Mouse (Mus musculus) adrenal gland, adult 2 months (tissue): ENCODE measurements around the gene Pcbp4. TPM values are rescaled to one million over a fixed set of nuclear protein-coding genes. Genes with fewer than 3 reads are reported as not detected.
A peak's percentile ranks its signal among the peaks of the same experiment; 100 is the strongest.

Experiments
- DNase-seq: peaks from one replicate; pipeline ENCODE4 v3.0.0; 2021
- polyA plus RNA-seq: library from polyadenylated mRNA; depleted of rRNA; stranded (reverse); fragments of >200 nt; gene quantifications from 2 replicates; pipeline ENCODE4 v1.2.3, GENCODE M21; 2012
- total RNA-seq, 2 experiments: library from RNA; stranded (reverse); gene quantifications; 2 replicates each; pipeline ENCODE4 v1.2.3; 2021

Pcbp4 gene
- total and polyA plus RNA-seq, 3 experiments = 17.5 to 56.4 (median 28.6) TPM

DNA sequence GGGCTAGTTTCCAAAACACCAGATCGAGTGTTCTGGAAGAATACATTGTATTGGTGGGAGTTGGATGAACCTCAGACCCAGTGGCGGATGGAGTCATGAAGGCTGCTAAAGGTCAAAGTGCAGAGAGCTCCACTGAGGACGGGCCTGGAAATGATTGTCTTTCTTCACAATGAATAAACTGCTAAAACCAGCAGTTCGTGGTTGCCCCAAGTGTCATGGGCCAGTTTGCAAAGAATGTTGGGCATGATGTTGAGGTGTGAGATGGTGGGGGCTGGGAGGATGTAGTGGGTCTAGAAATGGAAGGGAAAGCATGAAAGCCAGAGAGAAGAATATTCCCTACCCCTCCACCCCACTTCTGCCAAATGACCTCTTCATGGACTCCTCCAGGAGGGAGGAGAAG lies 8.3 kb upstream of the Pcbp4 start:
- DNase-seq = no peak

DNA sequence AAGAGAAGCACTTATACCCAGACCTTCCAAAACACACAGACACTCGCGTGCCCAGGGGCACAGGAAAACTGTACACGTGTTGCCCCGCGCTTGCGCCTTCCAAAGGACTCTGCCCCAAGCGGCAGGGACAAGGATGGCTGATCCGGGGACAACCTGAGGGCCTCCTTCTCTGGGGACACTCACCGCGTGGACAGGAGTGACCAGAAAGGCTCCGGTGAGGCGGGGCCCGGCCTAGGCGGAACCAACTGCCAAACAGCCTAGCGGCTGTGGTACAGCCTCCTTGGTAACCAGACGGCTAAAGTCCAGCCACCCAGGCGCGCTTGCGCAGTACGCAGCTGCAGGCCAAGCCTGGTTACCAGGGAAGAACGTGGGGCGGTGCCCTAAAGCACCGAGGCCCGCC lies 5.7 kb upstream of the Pcbp4 start, which contains the start of the genes Abhd14b and Abhd14a:
Abhd14b (plus strand) TSS at position 112 of the 400 bp plus-strand sequence.
Abhd14a (minus strand) TSS at position 331 of the 400 bp plus-strand sequence.
- DNase-seq = peak; percentile 98

DNA sequence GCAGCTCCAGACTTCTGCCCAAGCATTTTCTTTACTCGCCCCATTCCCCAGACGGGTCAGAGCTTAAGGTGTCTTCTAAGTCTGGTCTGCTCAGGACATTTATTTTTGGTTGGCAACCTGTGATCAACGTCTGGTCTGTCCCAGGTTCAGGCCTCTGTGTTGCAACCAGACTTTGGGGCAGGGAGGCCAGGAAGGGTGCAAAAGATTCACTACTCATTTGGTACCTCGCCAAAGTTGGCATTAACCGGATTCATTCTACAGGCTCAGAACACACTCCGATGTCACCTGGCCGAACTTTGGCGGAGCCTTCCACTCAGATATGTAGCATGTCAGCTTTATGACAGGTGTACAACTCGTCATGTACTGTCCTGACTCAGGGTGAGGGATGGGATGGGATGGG lies 5.1 kb upstream of the Pcbp4 start:
- no peak for DNase-seq

DNA sequence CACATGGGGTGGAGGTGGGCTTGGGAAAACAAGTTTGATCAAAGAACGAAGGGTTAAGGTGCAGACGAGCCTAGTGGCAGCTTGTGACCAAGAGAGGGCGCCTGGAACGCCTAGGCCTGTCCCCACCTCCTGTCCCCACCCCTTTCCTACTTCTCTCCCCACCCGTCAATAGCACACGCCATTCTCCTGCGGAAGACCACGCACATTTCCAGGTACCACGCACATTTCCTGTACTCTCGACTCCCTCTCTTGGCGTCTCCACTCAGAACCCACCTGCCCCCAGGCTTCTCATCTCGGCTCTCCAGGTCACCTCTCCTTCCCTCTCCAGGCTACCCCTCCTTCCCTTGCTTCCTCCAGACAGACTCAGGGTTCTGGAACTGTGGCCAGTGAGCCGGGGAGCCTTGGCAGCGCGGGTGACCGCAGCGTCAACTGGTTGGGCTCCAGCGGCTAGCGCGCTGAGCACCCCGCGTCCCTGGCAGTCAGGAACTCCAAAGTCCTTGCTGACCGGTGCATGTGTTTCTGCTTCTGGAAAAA lies 4.5 kb upstream of the Pcbp4 start:
- peak; percentile 89 for DNase-seq

DNA sequence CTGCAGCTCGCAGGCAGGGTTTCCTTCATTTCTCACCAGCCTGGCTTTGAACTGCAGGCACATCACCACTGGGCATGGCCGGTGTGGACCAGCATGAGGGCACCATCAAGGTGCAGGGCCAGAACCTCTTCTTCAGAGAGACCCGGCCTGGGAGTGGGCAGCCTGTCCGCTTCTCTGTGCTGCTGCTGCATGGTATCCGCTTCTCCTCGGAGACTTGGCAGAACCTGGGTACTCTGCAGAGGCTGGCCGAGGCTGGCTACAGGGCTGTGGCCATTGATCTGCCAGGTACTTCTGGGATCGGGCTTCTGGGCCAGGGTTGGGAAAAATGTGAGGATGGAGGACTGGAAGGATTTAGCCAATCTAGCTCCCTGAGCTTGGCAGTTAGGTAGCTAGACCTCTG lies 3.1 kb upstream of the Pcbp4 start:
- DNase-seq = no peak

DNA sequence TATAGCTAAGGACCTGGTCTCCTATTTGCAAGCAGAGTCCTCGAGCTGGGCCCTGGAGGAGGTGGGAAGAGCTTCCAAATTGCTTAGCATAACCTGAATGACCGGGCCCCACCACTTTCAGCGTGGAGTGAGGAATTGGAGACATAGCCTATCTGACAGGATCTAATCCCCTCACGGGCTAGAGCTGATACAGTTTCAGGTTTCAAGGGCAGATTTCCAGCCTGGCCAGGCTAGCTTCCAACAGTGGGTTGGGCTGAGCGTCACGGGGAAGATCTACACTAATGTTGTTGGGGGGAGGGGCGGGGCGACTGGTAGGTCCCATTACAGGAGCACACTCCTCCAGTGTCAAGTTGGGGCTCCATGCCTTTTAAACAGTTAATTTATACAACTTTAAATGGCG lies 2.4 kb upstream of the Pcbp4 start:
- peak; percentile 82 for DNase-seq

DNA sequence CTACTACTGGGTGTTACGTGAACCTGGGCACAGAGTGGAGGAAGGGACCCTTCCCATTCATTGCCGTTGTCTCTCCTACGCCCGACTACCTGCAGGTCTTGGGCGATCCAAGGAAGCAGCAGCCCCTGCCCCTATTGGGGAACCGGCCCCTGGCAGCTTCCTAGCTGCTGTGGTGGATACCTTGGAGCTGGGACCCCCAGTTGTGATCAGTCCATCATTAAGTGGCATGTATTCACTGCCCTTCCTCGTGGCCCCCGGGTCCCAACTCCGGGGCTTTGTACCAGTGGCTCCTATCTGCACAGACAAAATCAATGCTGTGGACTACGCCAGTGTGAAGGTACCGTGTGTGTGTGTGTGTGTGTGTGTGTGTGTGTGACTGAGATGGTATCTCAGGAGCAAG lies 1.8 kb upstream of the Pcbp4 start:
- no peak for DNase-seq

DNA sequence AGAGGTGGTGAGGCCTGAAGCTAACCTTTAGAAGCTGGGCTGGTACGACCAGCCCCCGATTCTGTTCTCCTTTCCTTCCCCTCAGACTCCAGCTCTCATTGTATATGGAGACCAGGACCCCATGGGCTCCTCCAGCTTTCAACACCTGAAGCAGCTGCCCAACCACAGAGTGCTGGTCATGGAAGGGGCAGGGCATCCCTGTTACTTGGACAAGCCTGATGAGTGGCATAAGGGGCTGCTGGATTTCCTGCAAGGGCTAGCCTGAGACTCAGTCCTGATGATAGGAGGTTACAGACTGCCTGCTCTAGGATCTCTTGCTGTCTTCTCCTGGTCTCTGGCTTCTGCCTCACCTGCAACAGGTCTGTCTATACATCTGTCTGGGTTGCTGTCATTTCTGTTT lies 1.2 kb upstream of the Pcbp4 start:
- DNase-seq = no peak

DNA sequence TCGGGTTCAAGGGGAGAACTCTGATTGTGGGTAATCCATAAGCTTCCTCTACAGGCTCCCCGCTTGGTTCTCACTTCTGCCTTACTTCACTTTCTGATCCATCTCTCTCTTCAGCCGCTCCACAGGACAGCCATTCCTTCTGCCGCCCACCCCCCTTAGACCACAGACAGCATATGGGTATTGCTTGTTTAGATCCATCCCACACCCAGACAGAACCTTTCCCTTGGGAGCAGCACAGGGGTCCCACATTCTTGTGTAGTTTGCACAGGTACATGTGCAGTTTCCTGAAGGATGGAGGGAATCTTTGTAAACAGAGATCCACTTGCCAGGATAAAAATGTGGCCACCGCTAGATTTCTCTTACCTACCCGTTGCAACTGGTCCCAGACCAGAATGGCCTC lies 740 bp upstream of the Pcbp4 start:
- no peak for DNase-seq

DNA sequence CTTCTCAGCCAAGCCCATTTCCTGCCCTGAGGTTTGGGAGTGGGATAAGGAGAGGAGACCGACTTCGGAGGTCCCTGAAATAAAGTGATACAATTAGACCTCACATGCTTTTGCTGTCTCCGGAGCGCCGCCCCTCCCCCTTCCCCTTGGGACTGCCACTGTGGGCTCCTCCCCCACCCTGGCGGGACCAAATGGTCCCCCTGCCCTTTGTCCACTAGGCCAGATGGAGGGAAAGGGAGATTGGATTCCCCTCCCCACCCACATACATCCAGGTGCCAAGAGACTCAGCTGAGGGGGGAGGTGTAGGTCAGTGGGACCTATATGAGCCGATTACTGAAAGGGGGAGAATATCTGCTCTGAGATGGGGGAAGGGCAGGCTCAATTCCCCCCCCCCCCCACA lies 270 bp upstream of the Pcbp4 start:
- no peak for DNase-seq

DNA sequence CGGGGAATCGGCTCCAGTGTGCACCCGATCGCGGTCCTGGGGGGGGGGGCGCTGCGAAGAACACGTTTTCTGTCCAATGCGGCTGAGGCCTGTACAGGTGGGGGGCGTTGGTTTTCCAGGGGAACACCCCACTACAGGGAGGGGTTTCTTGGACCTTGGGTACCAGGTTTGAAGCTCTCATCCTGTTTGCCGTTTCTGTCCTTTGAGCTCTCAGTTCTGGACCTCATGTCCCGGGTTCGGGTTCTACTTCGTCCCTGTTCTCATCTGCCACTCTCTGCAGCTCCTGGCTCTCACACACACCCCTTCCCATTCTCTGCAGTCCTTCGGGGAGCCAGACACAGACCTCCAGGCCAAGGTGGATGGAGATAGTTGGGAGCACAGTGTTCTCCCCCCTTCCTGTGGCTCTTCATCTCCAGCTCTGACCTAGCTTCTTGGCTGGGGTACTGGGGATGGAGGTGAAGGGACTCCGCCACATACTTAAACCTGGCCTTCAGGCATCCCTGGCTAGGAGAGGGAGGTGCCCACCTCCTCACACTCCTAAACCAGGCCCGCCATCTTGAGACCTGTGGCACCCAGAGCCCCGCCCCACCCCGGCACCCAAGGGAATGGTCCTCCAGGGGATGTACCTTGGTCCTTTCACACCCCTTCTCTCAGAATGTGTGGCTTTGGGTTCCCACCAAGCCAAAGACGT lies 1.1 kb downstream of the Pcbp4 start:
- no peak for DNase-seq

DNA sequence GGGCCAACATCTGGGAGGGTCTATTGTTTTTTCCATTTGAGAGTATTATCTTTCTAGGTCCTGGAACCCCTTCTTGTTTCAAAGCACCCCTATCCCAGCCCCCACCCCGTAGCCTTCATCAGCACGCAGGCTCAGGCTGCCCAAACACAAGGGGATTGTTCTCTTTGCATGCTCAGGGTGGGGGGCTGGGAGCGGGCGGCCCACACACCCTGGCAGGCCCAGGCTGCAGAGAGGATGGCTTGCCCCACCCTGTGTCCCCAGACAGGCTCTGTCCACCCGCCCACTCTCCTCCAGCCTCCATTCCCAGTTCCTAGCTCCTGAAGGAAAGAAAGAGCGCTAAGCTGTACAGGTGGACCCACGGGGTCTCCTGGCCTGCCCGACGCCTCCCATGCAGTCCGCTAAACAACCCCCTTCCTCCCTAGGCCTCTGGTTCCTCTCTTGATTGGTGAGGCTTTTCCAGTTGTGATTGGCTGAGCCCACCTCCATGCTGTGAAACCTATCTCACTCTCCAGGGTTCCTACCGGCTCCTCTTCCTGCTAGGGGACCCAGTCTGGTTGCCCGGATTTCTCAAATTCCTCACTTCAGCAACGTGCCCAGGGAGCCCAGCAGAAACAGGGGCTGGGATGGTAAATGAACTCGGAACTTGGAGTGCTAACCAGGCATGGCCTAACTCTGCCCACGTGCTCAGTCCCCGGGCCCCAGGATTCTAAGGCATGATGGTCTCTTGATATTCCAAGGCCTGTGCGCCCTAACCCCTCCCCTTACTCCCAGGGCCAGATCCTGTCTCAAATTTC lies 2.0 kb downstream of the Pcbp4 start:
- DNase-seq = no peak

DNA sequence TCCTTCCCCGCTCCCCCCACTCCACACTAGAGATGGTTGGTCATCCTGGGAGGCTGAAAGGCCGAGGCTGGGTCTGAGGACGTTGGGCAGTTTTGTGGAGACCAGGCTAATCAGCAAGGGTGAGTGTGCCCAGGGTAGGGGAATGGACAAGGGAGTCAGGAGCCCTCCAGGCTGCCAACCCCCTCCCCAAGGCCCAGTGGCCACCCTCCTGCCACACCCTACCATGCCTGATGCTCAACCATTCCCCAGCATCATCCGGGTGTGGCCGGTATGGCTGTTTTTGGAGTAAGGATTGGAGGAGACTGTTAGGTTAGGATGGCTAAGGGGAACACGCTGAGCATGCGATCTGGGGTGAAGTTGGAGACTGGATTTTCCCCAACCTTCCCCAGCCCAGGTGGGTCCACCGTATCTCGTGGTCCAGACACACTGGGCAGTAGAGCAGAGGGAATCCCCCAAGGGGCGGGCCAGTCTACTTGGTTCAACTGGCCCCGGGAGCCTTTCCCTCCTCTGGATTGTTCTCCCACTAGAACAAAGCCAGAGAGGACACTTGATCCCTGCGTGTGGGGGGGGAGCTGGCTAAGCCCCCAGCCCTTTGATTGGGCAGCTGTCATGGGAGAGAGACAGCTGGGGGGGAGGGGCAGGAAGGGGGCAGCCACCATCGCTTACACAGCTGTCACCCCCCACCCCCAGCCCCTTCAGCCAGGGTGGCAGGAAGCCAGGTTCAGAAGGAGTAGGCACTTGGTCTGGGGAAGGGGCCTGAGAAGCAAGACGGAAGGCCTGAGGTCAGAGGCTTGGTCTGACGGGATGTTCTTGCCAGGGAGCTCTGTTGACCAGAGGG lies 3.5 kb downstream of the Pcbp4 start:
- DNase-seq = no peak

DNA sequence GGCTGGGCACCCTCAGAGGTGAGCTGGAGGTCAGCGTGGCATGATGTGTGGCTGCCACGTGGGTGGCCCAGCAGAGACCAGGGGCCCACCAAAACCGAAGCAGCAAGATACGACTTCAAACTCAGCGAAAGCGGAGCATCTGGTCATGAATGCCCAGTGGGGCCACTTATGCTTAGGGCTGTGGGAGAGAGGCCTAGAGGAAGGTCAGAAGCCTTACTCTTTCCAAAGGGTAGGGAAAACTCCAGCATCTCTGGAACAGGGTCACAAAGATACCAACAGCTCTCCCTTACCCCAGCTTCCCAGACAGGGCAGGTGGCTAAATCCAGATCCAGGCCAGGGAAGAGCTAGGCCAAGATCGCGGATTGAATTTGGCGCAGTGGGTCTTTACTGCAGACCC lies 4.1 kb downstream of the Pcbp4 start:
- DNase-seq = no peak

DNA sequence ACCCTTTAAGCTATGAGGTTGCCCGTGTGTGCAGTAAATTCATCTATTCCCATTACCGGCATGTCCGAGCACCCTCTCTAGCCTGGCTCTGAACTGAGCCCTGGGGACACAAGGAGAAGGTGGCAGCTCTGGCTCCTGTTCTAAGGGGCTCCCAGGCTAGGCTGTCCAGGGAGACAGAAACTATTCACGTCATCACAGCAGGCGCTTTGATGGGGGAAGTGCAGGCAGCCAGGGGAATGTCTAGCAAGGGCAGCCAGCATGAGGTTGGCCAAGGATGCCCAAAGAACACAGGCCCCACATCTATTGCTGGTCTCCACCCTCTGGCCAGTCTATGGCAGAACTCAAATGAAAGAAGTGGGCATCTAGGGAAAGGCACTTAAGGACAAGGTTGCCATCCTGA lies 4.8 kb downstream of the Pcbp4 start:
- DNase-seq = no peak

DNA sequence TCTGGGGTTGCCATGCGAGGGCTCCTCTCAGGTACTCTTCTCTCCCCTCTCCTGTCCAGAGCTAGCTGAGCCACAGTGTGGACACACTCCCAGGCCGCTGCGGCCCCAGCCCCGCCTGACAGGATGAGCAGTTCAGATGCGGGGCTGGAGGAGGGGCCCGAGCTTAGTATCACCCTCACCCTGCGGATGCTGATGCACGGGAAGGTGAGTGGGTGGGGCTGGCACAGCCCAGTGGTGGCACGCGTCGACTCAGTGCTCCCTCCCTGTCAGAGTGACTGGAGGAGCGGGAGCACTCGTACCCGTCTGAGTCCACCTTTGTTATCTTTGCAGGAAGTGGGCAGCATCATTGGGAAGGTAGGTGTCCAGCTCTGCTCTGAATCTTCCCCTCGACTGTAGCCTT lies 6.9 kb downstream of the Pcbp4 start:
- DNase-seq = no peak

DNA sequence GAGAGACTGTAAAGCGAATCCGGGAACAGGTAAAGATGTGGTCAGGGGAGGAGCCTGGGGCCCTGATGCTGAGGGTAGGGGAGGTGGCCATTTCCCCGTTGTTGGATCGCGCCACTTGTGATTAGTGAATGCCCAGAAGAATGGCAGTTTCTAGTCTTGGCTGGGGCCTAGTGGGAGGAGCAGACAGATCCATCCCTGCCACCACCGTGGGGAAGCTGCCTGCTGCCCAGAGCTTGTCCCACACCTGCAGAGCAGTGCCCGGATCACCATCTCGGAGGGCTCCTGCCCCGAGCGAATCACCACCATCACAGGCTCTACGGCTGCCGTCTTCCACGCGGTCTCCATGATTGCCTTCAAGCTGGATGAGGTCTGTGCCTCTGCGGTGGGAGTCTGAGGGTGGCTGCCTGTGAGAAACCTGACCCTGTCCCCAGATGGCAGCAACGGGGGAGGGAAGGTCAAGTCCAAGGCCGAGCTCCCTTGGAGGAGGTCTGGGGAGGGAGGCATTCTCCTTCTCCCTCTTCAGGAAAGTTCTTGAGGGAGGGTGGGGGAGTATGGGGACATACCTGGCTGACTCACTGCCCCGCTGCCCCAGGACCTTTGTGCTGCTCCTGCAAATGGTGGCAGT lies 7.4 kb downstream of the Pcbp4 start:
- DNase-seq = no peak

DNA sequence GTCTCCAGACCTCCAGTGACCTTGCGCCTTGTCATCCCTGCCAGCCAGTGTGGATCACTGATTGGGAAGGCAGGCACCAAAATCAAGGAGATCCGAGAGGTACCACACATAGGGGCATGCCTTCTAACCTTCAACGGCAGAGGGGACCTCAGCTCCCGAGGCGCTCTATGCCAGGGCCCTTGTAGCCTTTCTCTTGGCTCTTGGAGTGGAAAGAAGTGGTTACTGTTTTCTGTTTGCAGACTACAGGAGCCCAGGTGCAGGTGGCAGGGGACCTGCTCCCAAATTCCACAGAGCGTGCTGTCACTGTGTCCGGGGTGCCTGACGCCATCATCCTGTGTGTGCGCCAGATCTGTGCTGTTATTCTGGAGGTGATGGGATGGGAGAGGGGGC lies 7.9 kb downstream of the Pcbp4 start:
- DNase-seq = no peak

DNA sequence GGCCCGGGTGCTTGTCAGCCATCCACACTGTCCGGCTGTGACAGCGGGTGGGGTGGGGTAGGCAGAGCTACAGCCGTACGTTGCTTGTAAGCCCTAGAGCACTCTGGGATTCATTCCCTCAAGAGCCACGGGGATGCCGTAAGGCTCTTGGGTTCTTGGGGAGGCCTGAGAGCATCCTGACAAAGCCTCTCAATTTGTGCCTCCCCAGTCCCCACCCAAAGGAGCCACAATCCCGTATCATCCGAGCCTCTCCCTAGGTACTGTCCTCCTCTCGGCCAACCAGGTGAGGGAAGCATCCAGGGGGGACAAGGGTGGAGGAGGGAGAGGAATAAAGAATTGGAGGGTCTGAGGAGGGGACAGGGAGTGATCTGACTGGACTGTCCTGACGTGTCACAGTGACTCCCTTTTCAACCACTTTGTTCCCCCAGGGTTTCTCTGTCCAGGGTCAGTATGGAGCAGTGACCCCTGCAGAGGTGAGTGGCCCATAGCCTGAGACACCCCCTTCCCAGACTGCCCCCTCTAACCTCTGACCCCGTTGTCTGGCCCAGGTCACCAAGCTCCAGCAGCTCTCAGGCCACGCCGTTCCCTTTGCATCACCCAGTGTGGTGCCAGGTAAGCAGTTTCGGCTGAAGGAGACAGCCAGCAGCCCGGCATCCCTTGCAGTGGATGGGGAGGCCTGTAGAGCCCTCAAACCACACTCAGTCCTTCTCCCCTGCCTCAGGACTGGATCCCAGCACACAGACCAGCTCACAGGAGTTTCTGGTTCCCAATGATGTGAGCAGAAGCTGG lies 8.7 kb downstream of the Pcbp4 start:
- DNase-seq = no peak

DNA sequence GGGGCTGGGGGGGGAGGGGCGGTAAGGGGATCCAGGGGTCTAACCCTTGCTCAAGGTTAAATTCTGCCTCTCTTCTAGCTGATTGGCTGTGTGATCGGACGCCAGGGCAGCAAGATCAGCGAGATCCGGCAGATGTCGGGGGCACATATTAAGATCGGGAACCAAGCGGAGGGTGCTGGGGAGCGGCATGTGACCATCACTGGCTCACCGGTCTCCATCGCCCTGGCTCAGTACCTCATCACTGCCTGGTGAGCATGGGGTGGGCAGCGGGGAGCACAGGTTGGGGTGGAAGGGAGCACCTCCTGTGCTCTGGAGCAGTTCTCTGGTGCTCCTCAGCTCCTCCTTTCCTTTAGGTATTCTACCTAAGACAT lies 9.3 kb downstream of the Pcbp4 start:
- DNase-seq = no peak
